Mouse (Mus musculus) MEL (cell line): ENCODE data around the gene Gcnt3. TPM values are rescaled to one million over a fixed set of nuclear protein-coding genes. Genes with fewer than 3 reads are reported as not detected.

Source experiments
- DNase-seq: peaks from one replicate; pipeline ENCODE4 v3.0.0; 2011; ENCODE audit warnings: low read depth, low spot score
- H3K27ac ChIP-seq: 2 replicates; pipeline ENCODE4 v1.5.1; 2012; ENCODE audit warnings: low read depth, mild to moderate bottlenecking, control low read depth, low read length, moderate library complexity; ENCODE audit not compliant: control insufficient read depth
- H3K27me3 ChIP-seq, 2 experiments: fragments of 150-350 bp in 1 of 2; sonication (generic) in 1 of 2; 2 replicates each; pipeline ENCODE4 v1.6.1; 2012; ENCODE audit warnings: low read length in 2 of 2, mild to moderate bottlenecking in 2 of 2, improper control_type of control experiment in 1 of 2, moderate library complexity in 1 of 2; ENCODE audit not compliant: insufficient read depth in 2 of 2, control insufficient read depth in 1 of 2
- H3K36me3 ChIP-seq, 2 experiments: 2 replicates each; pipeline ENCODE4 v1.6.1; 2012 to 2014; ENCODE audit warnings: low read length in 2 of 2, improper control_type of control experiment in 1 of 2, inconsistent platforms in 1 of 2, mild to moderate bottlenecking in 1 of 2; ENCODE audit not compliant: insufficient read depth in 2 of 2, control insufficient read depth in 1 of 2
- H3K4me1 ChIP-seq, 2 experiments: fragments of 150-350 bp in 1 of 2; sonication (generic) in 1 of 2; 2 replicates each; pipeline ENCODE4 v1.6.1; 2012; ENCODE audit warnings: low read length in 2 of 2, improper control_type of control experiment in 1 of 2, mild to moderate bottlenecking in 1 of 2; ENCODE audit not compliant: insufficient read depth in 2 of 2, control insufficient read depth in 1 of 2
- H3K4me3 ChIP-seq, 2 experiments: fragments of 150-350 bp in 1 of 2; sonication (generic) in 1 of 2; 2 replicates each; pipeline ENCODE4 v1.5.1; 2012; ENCODE audit warnings: low read depth in 2 of 2, low read length in 2 of 2, mild to moderate bottlenecking in 2 of 2, moderate library complexity in 2 of 2, control low read depth in 1 of 2, improper control_type of control experiment in 1 of 2; ENCODE audit not compliant: control insufficient read depth in 1 of 2, insufficient read depth in 1 of 2
- H3K79me2 ChIP-seq: 2 replicates; pipeline ENCODE4 v1.6.1; 2012; ENCODE audit warnings: mild to moderate bottlenecking, low read length, moderate library complexity; ENCODE audit not compliant: control insufficient read depth, poor library complexity, insufficient read depth
- H3K9ac ChIP-seq: 2 replicates; pipeline ENCODE4 v1.6.1; 2012; ENCODE audit warnings: low read depth, mild to moderate bottlenecking, control low read depth, low read length, moderate library complexity; ENCODE audit not compliant: control insufficient read depth, poor library complexity, severe bottlenecking
- H3K9me3 ChIP-seq: fragments of 150-350 bp; sonication (generic); replicated peaks from 2 replicates; pipeline ENCODE4 v1.6.1; 2012; ENCODE audit warnings: mild to moderate bottlenecking, low read length, improper control_type of control experiment, moderate library complexity; ENCODE audit not compliant: insufficient read depth
- ELF1 ChIP-seq: IDR thresholded peaks from 2 replicates; pipeline ENCODE4 v1.6.1; 2014; ENCODE audit warnings: low read depth, mild to moderate bottlenecking, inconsistent platforms, low read length, improper control_type of control experiment, moderate library complexity
- EP300 ChIP-seq, 2 experiments: IDR thresholded peaks; 2 replicates each; pipeline ENCODE4 v1.6.1; 2011; ENCODE audit warnings: improper control_type of control experiment in 2 of 2, low read length in 2 of 2, low read depth in 1 of 2, mild to moderate bottlenecking in 1 of 2
- GABPA ChIP-seq: IDR thresholded peaks from 2 replicates; pipeline ENCODE4 v1.6.1; 2012; ENCODE audit warnings: low read depth, mild to moderate bottlenecking, inconsistent platforms, low read length, improper control_type of control experiment, moderate library complexity
- GATA1 ChIP-seq: IDR thresholded peaks from 2 replicates; pipeline ENCODE4 v1.6.1; 2011; ENCODE audit warnings: low read depth, low read length, improper control_type of control experiment
- HCFC1 ChIP-seq: IDR thresholded peaks from 2 replicates; pipeline ENCODE4 v1.6.1; 2012; ENCODE audit warnings: low read depth, mild to moderate bottlenecking, inconsistent platforms, low read length, improper control_type of control experiment, moderate library complexity
- KAT2A ChIP-seq: conservative IDR thresholded peaks from 2 replicates; pipeline ENCODE4 v1.6.1; 2012; ENCODE audit warnings: low read depth, low read length, improper control_type of control experiment, inconsistent platforms
- MAX ChIP-seq: IDR thresholded peaks from 2 replicates; pipeline ENCODE4 v1.6.1; 2011; ENCODE audit warnings: low read length, improper control_type of control experiment
- MEF2A ChIP-seq: IDR thresholded peaks from 2 replicates; pipeline ENCODE4 v1.6.1; 2014; ENCODE audit warnings: low read depth, mild to moderate bottlenecking, inconsistent platforms, low read length, improper control_type of control experiment; ENCODE audit not compliant: poor library complexity, insufficient replicate concordance, severe bottlenecking; ENCODE audit errors: extremely low read depth
- MXI1 ChIP-seq: IDR thresholded peaks from 2 replicates; pipeline ENCODE4 v1.6.1; 2011; ENCODE audit warnings: mild to moderate bottlenecking, low read depth, low read length, improper control_type of control experiment
- MYB ChIP-seq: IDR thresholded peaks from 2 replicates; pipeline ENCODE4 v1.6.1; 2011; ENCODE audit warnings: mild to moderate bottlenecking, low read depth, low read length, improper control_type of control experiment
- POLR2A ChIP-seq, 2 experiments: IDR thresholded peaks; 2 replicates each; pipeline ENCODE4 v1.6.1; 2011 to 2012; ENCODE audit warnings: low read length in 2 of 2, mild to moderate bottlenecking in 2 of 2, control low read depth in 1 of 2, improper control_type of control experiment in 1 of 2, low read depth in 1 of 2, moderate library complexity in 1 of 2; ENCODE audit not compliant: control insufficient read depth in 1 of 2, insufficient read depth in 1 of 2, poor library complexity in 1 of 2
- RAD21 ChIP-seq: IDR thresholded peaks from 2 replicates; pipeline ENCODE4 v1.6.1; 2011; ENCODE audit warnings: mild to moderate bottlenecking, low read depth, low read length, improper control_type of control experiment
- RCOR1 ChIP-seq: IDR thresholded peaks from 2 replicates; pipeline ENCODE4 v1.6.1; 2012; ENCODE audit warnings: low read depth, mild to moderate bottlenecking, inconsistent platforms, low read length, improper control_type of control experiment
- TAL1 ChIP-seq: IDR thresholded peaks from 2 replicates; pipeline ENCODE4 v1.6.1; 2012; ENCODE audit warnings: mild to moderate bottlenecking, inconsistent platforms, low read length, moderate library complexity, mixed read lengths
- TCF12 ChIP-seq: IDR thresholded peaks from 2 replicates; pipeline ENCODE4 v1.6.1; 2014; ENCODE audit warnings: low read depth, mild to moderate bottlenecking, inconsistent platforms, low read length, improper control_type of control experiment, moderate library complexity
- USF2 ChIP-seq, 2 experiments: IDR thresholded peaks; 2 replicates each; pipeline ENCODE4 v1.6.1; 2011 to 2012; ENCODE audit warnings: improper control_type of control experiment in 2 of 2, low read length in 2 of 2, borderline replicate concordance in 1 of 2, inconsistent platforms in 1 of 2, low read depth in 1 of 2, mild to moderate bottlenecking in 1 of 2; ENCODE audit not compliant: insufficient read depth in 1 of 2
- ZMIZ1 ChIP-seq: IDR thresholded peaks from 2 replicates; pipeline ENCODE4 v1.6.1; 2012; ENCODE audit warnings: low read depth, mild to moderate bottlenecking, inconsistent platforms, low read length, improper control_type of control experiment, moderate library complexity
- polyA plus RNA-seq, 2 experiments: library from polyadenylated mRNA; stranded (reverse) in 1 of 2; unstranded in 1 of 2; fragments of >175 nt in 1 of 2; fragments of >200 nt in 1 of 2; gene quantifications; 2 replicates each; pipeline versions ENCODE4 v1.2.1 to v1.2.4; 2012; ENCODE audit warnings: low replicate concordance in 2 of 2, low read depth in 1 of 2; ENCODE audit not compliant: insufficient read length in 2 of 2, insufficient read depth in 1 of 2, missing spikeins in 1 of 2
- total RNA-seq: library from RNA; depleted of rRNA; stranded (reverse); fragments of 300-350 nt; gene quantifications from 2 replicates; pipeline ENCODE4 v1.2.3, GENCODE M21; 2012

Gene Gcnt3
- total and polyA plus RNA-seq, 3 experiments = not detected

- DNase-seq = no peak
- Histone ChIP-seq H3K4me3 (no peak overlapping the region), H3K4me1 (peaks cover 0 to 14% of the 10 kb centered on the region in 2 experiments; a peak in 3 of 4 replicates), H3K36me3 (peaks cover 0 to 7% of the 10 kb centered on the region in 2 experiments; a peak in 2 of 4 replicates), H3K9ac (no peak overlapping the region), H3K79me2 (no peaks in the 10 kb centered on the region), H3K9me3 (no peaks in the 10 kb centered on the region), H3K27me3 (no peaks in the 10 kb centered on the region)
- TF ChIP-seq KAT2A = no peak
- TF ChIP-seq MAX = no peak
- peak; percentile 65; the same call in 1 of the 2 replicates for TF ChIP-seq GATA1
- no peak for TF ChIP-seq USF2 (IDR thresholded peaks at IDR 0.05; ENCODE audit: borderline replicate concordance in 1 of 2, insufficient read depth in 1 of 2, low read depth in 1 of 2, low read length in 2 of 2)
- no peak for TF ChIP-seq POLR2A (IDR thresholded peaks at IDR 0.05; ENCODE audit: control insufficient read depth in 1 of 2, insufficient read depth in 1 of 2, low read depth in 1 of 2, low read length in 2 of 2, poor library complexity in 1 of 2)
- 0 out of 2 replicates have a peak, but pooled peaks have one; percentile 38 for TF ChIP-seq TCF12
- TF ChIP-seq GABPA = no peak
- TF ChIP-seq ELF1 = no peak
- no peak for TF ChIP-seq RAD21
- no peak for TF ChIP-seq RCOR1
- TF ChIP-seq EP300 (IDR thresholded peaks at IDR 0.05; ENCODE audit: low read depth in 1 of 2, low read length in 2 of 2) = 0 out of 4 replicates have a peak, but pooled peaks of 1 of the 2 experiments have one; percentile 25
- TF ChIP-seq, all 39 proteins: peak for 3
- H3K27ac ChIP-seq = no peak overlapping the region
These were observed 7.0 kb upstream of the Gcnt3 start for GRCm38 (mm10) chr9:70044865-70045264.

- DNase-seq = no peak
- no peak for TF ChIP-seq TAL1
- no peak for TF ChIP-seq MEF2A
- no peak for TF ChIP-seq MAX
- TF ChIP-seq ZMIZ1 = no peak
- TF ChIP-seq MYB = no peak
- no peak for TF ChIP-seq KAT2A
- no peak for TF ChIP-seq EP300 (IDR thresholded peaks at IDR 0.05; ENCODE audit: low read depth in 1 of 2, low read length in 2 of 2)
- no peak for TF ChIP-seq HCFC1
- no peak for TF ChIP-seq MXI1
- no peaks in the 10 kb centered on the region; a peak in 1 of 4 replicates for H3K27me3 ChIP-seq
- no peak overlapping the region for H3K27ac ChIP-seq
- H3K79me2 ChIP-seq = no peaks in the 10 kb centered on the region
- H3K4me3 ChIP-seq = no peak overlapping the region
- peaks cover 0 to 14% of the 10 kb centered on the region in 2 experiments; a peak in 3 of 4 replicates for H3K4me1 ChIP-seq
- H3K36me3 ChIP-seq = peaks cover 0 to 7% of the 10 kb centered on the region in 2 experiments; a peak in 2 of 4 replicates
- no peaks in the 10 kb centered on the region for H3K9me3 ChIP-seq
- no peak overlapping the region for H3K9ac ChIP-seq
These were observed 5.0 kb upstream of the Gcnt3 start for GRCm38 (mm10) chr9:70042935-70043334.
